Mouse (Mus musculus): ENCODE data around the gene Sec24b. TPM values are rescaled to one million over a fixed set of nuclear protein-coding genes. Genes with fewer than 3 reads are reported as not detected.

The Sec24b gene
- total and polyA plus RNA-seq, 3 experiments = 18.6 to 56.3 (median 54.4) TPM

DNA sequence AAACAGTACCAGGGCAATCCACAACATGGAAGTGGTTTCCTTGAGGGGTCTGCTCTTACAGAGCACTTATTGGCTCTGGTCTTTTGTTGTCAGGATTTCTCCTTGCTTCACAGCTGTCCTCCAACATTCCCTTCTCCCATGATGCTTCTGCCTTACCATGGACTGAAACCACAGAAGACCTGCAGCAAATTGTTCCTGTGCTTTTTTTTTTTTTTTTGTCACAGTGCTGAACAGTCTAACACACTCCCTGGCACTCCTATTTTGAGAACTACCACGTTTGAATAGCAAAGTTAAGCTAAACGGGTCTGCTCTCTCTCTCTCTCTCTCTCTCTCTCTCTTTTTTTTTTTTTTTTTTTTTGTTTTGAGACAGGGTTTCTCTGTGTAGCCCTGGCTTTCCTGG, 10.6 kb upstream of the Sec24b start:
- TF ChIP-seq ZNF384 (IDR thresholded peaks at IDR 0.05; ENCODE audit: low read depth, low read length) = peak; percentile 70
- TF ChIP-seq RCOR1 (IDR thresholded peaks at IDR 0.05; ENCODE audit: low read depth, low read length) = no peak
- no peak for TF ChIP-seq TBP (IDR thresholded peaks at IDR 0.05; ENCODE audit: low read depth, low read length)
- no peak for TF ChIP-seq USF1 (IDR thresholded peaks at IDR 0.05; ENCODE audit: low read depth, low read length)
- no peak for TF ChIP-seq CHD2 (IDR thresholded peaks at IDR 0.05; ENCODE audit: low read length)
- TF ChIP-seq RAD21 (IDR thresholded peaks at IDR 0.05; ENCODE audit: low read depth, low read length) = no peak
- Histone ChIP-seq H3K36me3 (ENCODE audit: control insufficient read depth in 1 of 2, insufficient read depth in 2 of 2, low read length in 2 of 2) (no peaks in the 10 kb centered on the region), H3K27ac (ENCODE audit: control insufficient read depth, low read depth, low read length) (no peak overlapping the region), H3K4me1 (ENCODE audit: control insufficient read depth in 1 of 2, insufficient read depth in 2 of 2, low read length in 2 of 2) (no peaks in the 10 kb centered on the region), H3K4me3 (ENCODE audit: control insufficient read depth in 1 of 2, insufficient read depth in 1 of 2, low read depth in 2 of 2, low read length in 2 of 2) (no peak overlapping the region), H3K9me3 (replicated peaks; ENCODE audit: insufficient read depth, low read length) (no peaks in the 10 kb centered on the region), H3K9ac (ENCODE audit: control insufficient read depth, low read depth, low read length, poor library complexity, severe bottlenecking) (no peak overlapping the region), H3K27me3 (ENCODE audit: control insufficient read depth in 1 of 2, insufficient read depth in 2 of 2, low read length in 2 of 2) (0 out of 4 replicates have a peak, but pooled peaks cover 0 to 2% of the 10 kb centered on the region in 2 experiments), H3K79me2 (ENCODE audit: control insufficient read depth, insufficient read depth, low read length, poor library complexity) (no peaks in the 10 kb centered on the region)
- DNase-seq (ENCODE audit: low read depth, low spot score) = no peak

DNA sequence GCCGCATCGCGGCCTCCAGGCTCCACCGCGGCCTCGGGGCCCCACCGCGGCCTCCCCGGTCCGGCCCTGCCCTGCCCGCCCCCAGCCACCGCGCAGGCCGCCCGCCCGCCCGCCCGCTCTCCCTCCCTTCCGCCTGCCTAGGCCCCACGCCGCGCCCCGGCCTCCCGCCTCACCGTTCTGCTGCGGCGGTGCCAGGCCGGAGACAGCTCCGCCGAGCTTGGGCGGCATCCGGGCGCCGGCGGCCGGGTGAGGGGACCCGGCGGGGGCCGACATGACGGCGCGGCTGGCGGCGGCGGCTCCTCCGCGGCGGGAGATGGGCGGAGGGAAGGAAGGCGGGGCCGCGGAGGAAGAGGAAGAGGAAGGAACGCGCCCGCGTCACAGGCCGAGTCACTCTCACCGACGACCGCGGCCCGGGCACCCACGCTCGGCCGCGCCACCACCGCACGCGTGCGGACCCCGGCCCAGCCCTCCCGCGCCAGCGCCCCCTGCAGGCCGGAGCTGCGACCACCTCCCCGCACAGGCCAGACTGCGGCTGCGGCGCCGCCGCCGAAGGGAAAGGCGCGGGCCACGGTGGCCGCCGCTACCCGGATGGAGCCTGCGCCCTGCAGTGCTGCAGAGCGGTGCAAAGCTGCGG, 840 bp downstream of the Sec24b start:
- Histone ChIP-seq H3K36me3 (ENCODE audit: control insufficient read depth in 1 of 2, insufficient read depth in 2 of 2, low read length in 2 of 2) (peaks cover 0 to 9% of the 10 kb centered on the region in 2 experiments; a peak in 2 of 4 replicates), H3K27ac (ENCODE audit: control insufficient read depth, low read depth, low read length) (peak overlapping the region; percentile 38), H3K4me3 (ENCODE audit: control insufficient read depth in 1 of 2, insufficient read depth in 1 of 2, low read depth in 2 of 2, low read length in 2 of 2) (peak overlapping the region; percentile 88 to 90), H3K9ac (ENCODE audit: control insufficient read depth, low read depth, low read length, poor library complexity, severe bottlenecking) (peak overlapping the region; percentile 89), H3K9me3 (replicated peaks; ENCODE audit: insufficient read depth, low read length) (no peaks in the 10 kb centered on the region), H3K79me2 (ENCODE audit: control insufficient read depth, insufficient read depth, low read length, poor library complexity) (peaks cover 54% of the 10 kb centered on the region), H3K4me1 (ENCODE audit: control insufficient read depth in 1 of 2, insufficient read depth in 2 of 2, low read length in 2 of 2) (peaks cover 0 to 19% of the 10 kb centered on the region in 2 experiments; a peak in 1 of 4 replicates), H3K27me3 (ENCODE audit: control insufficient read depth in 1 of 2, insufficient read depth in 2 of 2, low read length in 2 of 2) (no peaks in the 10 kb centered on the region; a peak in 2 of 4 replicates)
- peak; percentile 83 for DNase-seq (ENCODE audit: low read depth, low spot score)
- TF ChIP-seq NELFE (IDR thresholded peaks at IDR 0.05; ENCODE audit: low read depth, low read length) = peak; percentile 67
- TF ChIP-seq ZMIZ1 (IDR thresholded peaks at IDR 0.05; ENCODE audit: low read depth, low read length) = peak; percentile 49; the same call in 1 of the 2 replicates
- TF ChIP-seq CTCF (IDR thresholded peaks at IDR 0.05 in 2 of 3, conservative IDR thresholded peaks at IDR 0.05 in 1 of 3; ENCODE audit: control insufficient read depth in 1 of 3, insufficient read depth in 1 of 3, low read depth in 2 of 3, low read length in 3 of 3, poor library complexity in 1 of 3, severe bottlenecking in 1 of 3) = peak in 2 of 3 experiments; percentile 58 to 82; a peak in 5 of 6 replicates
- no peak for TF ChIP-seq EP300 (IDR thresholded peaks at IDR 0.05; ENCODE audit: low read depth in 1 of 2, low read length in 2 of 2)
- TF ChIP-seq ZNF384 (IDR thresholded peaks at IDR 0.05; ENCODE audit: low read depth, low read length) = no peak
- no peak for TF ChIP-seq POLR2AphosphoS2 (IDR thresholded peaks at IDR 0.05; ENCODE audit: low read length)
- peak; percentile 32; the same call in 1 of the 2 replicates for TF ChIP-seq MXI1 (IDR thresholded peaks at IDR 0.05; ENCODE audit: low read depth, low read length)
- peak; percentile 64 to 70; a peak in 3 of 4 replicates for TF ChIP-seq POLR2A (IDR thresholded peaks at IDR 0.05; ENCODE audit: control insufficient read depth in 1 of 2, insufficient read depth in 1 of 2, low read depth in 1 of 2, low read length in 2 of 2, poor library complexity in 1 of 2)
- no peak for TF ChIP-seq MYB (IDR thresholded peaks at IDR 0.05; ENCODE audit: low read depth, low read length)
- peak; percentile 29; the same call in 1 of the 2 replicates for TF ChIP-seq SIN3A (IDR thresholded peaks at IDR 0.05; ENCODE audit: low read length)
- TF ChIP-seq ELF1 (IDR thresholded peaks at IDR 0.05; ENCODE audit: low read depth, low read length) = peak; percentile 46; the same call in 1 of the 2 replicates
- TF ChIP-seq UBTF (IDR thresholded peaks at IDR 0.05; ENCODE audit: borderline replicate concordance, insufficient read depth, low read depth, low read length) = 0 out of 2 replicates have a peak, but pooled peaks have one; percentile 21
- TF ChIP-seq POLR2AphosphoS5 (IDR thresholded peaks at IDR 0.05; ENCODE audit: borderline replicate concordance, low read depth, low read length) = no peak
- TF ChIP-seq RAD21 (IDR thresholded peaks at IDR 0.05; ENCODE audit: low read depth, low read length) = no peak
- TF ChIP-seq HCFC1 (IDR thresholded peaks at IDR 0.05; ENCODE audit: low read depth, low read length) = peak; percentile 70
- no peak for TF ChIP-seq CHD2 (IDR thresholded peaks at IDR 0.05; ENCODE audit: low read length)
